Mouse (Mus musculus): ENCODE data around the gene Slc4a1.

Gene Slc4a1

GRCm38 (mm10) chr11:102323516-102323915, 42.5 kb downstream of the Slc4a1 start:
- in situ Hi-C loops (cut with MboI), result loop anchor here (5.0 kb wide), 1 partner anchor 84 kb away; the partner anchor contains the start of gene Slc25a39

GRCm38 (mm10) chr11:102321931-102322330, 44.1 kb downstream of the Slc4a1 start:
- in situ Hi-C loops (cut with MboI), result loop anchor here (5.0 kb wide), 1 partner anchor 85 kb away; the partner anchor contains the start of gene Slc25a39

GRCm38 (mm10) chr11:102320686-102321005, 45.4 kb downstream of the Slc4a1 start:
- in situ Hi-C loops (cut with MboI), result loop anchor here (5.0 kb wide), 1 partner anchor 87 kb away; the partner anchor contains the start of gene Slc25a39

GRCm38 (mm10) chr11:102319941-102320685, 45.9 kb downstream of the Slc4a1 start:
- in situ Hi-C loops (cut with MboI), result loop anchor here (5.0 kb wide), 1 partner anchor 87 kb away; the partner anchor contains the start of gene Slc25a39

GRCm38 (mm10) chr11:102319410-102319792, 46.6 kb downstream of the Slc4a1 start, which contains the start of gene Ubtf:
TSS of gene Ubtf (minus strand) at chr11:102319742.
- in situ Hi-C loops (cut with MboI), result no loop called here

GRCm38 (mm10) chr11:102318576-102319409, 47.2 kb downstream of the Slc4a1 start:
- in situ Hi-C loops (cut with MboI), result no loop called here

GRCm38 (mm10) chr11:102317901-102318575, 48.0 kb downstream of the Slc4a1 start:
- in situ Hi-C loops (cut with MboI), result no loop called here

GRCm38 (mm10) chr11:102317298-102317900, 48.6 kb downstream of the Slc4a1 start:
- in situ Hi-C loops (cut with MboI), result no loop called here

- in situ Hi-C loops (cut with MboI), result no loop called here
Measured at GRCm38 (mm10) chr11:102316572-102317297, 49.3 kb downstream of the Slc4a1 start.

GRCm38 (mm10) chr11:102315690-102316571, 50.1 kb downstream of the Slc4a1 start:
- in situ Hi-C loops (cut with MboI), result no loop called here

- in situ Hi-C loops (cut with MboI), result no loop called here
Measured at GRCm38 (mm10) chr11:102314321-102314720, 51.7 kb downstream of the Slc4a1 start.

- in situ Hi-C loops (cut with MboI), result no loop called here
Measured at GRCm38 (mm10) chr11:102312586-102312985, 53.4 kb downstream of the Slc4a1 start.

- in situ Hi-C loops (cut with MboI), result no loop called here
Measured at GRCm38 (mm10) chr11:102311966-102312365, 54.0 kb downstream of the Slc4a1 start.

- in situ Hi-C loops (cut with MboI), result no loop called here
Measured at GRCm38 (mm10) chr11:102310768-102311695, 55.0 kb downstream of the Slc4a1 start.

- in situ Hi-C loops (cut with MboI), result no loop called here
Measured at GRCm38 (mm10) chr11:102309821-102310617, 56.0 kb downstream of the Slc4a1 start.

- in situ Hi-C loops (cut with MboI), result no loop called here
Measured at GRCm38 (mm10) chr11:102308979-102309378, 57.0 kb downstream of the Slc4a1 start.

- in situ Hi-C loops (cut with MboI), result no loop called here
Measured at GRCm38 (mm10) chr11:102308104-102308503, 57.9 kb downstream of the Slc4a1 start.

- in situ Hi-C loops (cut with MboI), result no loop called here
Measured at GRCm38 (mm10) chr11:102305359-102305758, 60.6 kb downstream of the Slc4a1 start.

Data from mature B cell (primary cell).